Mouse (Mus musculus): ENCODE measurements at regions not wholly inside any gene's neighbourhood (a gene's known extent, or its start where the extent isn't known, plus 50 kb on each side); places are given as distances from the start of the nearest gene placed in this dataset.

GRCm38 (mm10) chr9:84249765-84250164, 324.8 kb downstream of the Bckdhb start:
- Histone ChIP-seq H3K9me3 (ENCODE audit: low read length) (no peaks in the 10 kb centered on the region), H3K27ac (ENCODE audit: low read length) (no peak overlapping the region), H3K4me1 (ENCODE audit: insufficient read depth, low read length) (no peaks in the 10 kb centered on the region), H3K36me3 (ENCODE audit: insufficient read depth, low read length) (no peaks in the 10 kb centered on the region), H3K4me3 (ENCODE audit: low read length) (no peak overlapping the region), H3K4me2 (replicated peaks; ENCODE audit: low read depth, low read length) (no peak overlapping the region), H3K27me3 (ENCODE audit: insufficient read depth, low read length) (no peaks in the 10 kb centered on the region), H3K9ac (replicated peaks; ENCODE audit: low read length) (no peak overlapping the region)
- WGBS: 96% methylated on average over 1 of the region's 1 CpGs
- no peak for ATAC-seq (ENCODE audit: low FRiP score, low TSS enrichment)

- 19% methylated on average over 7 of the region's 7 CpGs for WGBS
- Histone ChIP-seq H3K9ac (replicated peaks; ENCODE audit: low read length) (no peak overlapping the region), H3K27me3 (ENCODE audit: insufficient read depth, low read length) (no peaks in the 10 kb centered on the region), H3K4me2 (replicated peaks; ENCODE audit: low read depth, low read length) (no peak overlapping the region), H3K36me3 (ENCODE audit: insufficient read depth, low read length) (no peaks in the 10 kb centered on the region), H3K4me3 (ENCODE audit: low read length) (no peak overlapping the region), H3K27ac (ENCODE audit: low read length) (no peak overlapping the region), H3K9me3 (ENCODE audit: low read length) (no peaks in the 10 kb centered on the region), H3K4me1 (ENCODE audit: insufficient read depth, low read length) (no peaks in the 10 kb centered on the region)
- ATAC-seq (ENCODE audit: low FRiP score, low TSS enrichment): peak; percentile 84
Measured at GRCm38 (mm10) chr9:84253022-84253991, 328.4 kb downstream of the Bckdhb start.

- ATAC-seq (ENCODE audit: low FRiP score, low TSS enrichment): no peak
- Histone ChIP-seq H3K4me1 (ENCODE audit: insufficient read depth, low read length) (no peaks in the 10 kb centered on the region), H3K9ac (replicated peaks; ENCODE audit: low read length) (no peak overlapping the region), H3K9me3 (ENCODE audit: low read length) (no peaks in the 10 kb centered on the region), H3K4me2 (replicated peaks; ENCODE audit: low read depth, low read length) (no peak overlapping the region), H3K27me3 (ENCODE audit: insufficient read depth, low read length) (no peaks in the 10 kb centered on the region), H3K36me3 (ENCODE audit: insufficient read depth, low read length) (no peaks in the 10 kb centered on the region), H3K27ac (ENCODE audit: low read length) (no peak overlapping the region), H3K4me3 (ENCODE audit: low read length) (no peak overlapping the region)
- WGBS: 63% methylated on average over 1 of the region's 1 CpGs
Measured at GRCm38 (mm10) chr9:84258488-84258887, 333.5 kb downstream of the Bckdhb start.

- Histone ChIP-seq H3K36me3 (ENCODE audit: insufficient read depth, low read length) (no peaks in the 10 kb centered on the region), H3K4me1 (ENCODE audit: insufficient read depth, low read length) (no peaks in the 10 kb centered on the region), H3K27ac (ENCODE audit: low read length) (no peak overlapping the region), H3K9ac (replicated peaks; ENCODE audit: low read length) (no peak overlapping the region), H3K27me3 (ENCODE audit: insufficient read depth, low read length) (no peaks in the 10 kb centered on the region), H3K9me3 (ENCODE audit: low read length) (no peaks in the 10 kb centered on the region), H3K4me3 (ENCODE audit: low read length) (no peak overlapping the region), H3K4me2 (replicated peaks; ENCODE audit: low read depth, low read length) (no peak overlapping the region)
- ATAC-seq (ENCODE audit: low FRiP score, low TSS enrichment): no peak
Measured at GRCm38 (mm10) chr9:84259751-84260150, 334.8 kb downstream of the Bckdhb start.

- peak; percentile 91; the same call in 1 of the 2 replicates for ATAC-seq (ENCODE audit: low FRiP score, low TSS enrichment)
- no peaks in the 10 kb centered on the region for H3K9me3 ChIP-seq (ENCODE audit: low read length)
Measured at GRCm38 (mm10) chr9:84262151-84262550, 337.2 kb downstream of the Bckdhb start.

GRCm38 (mm10) chr9:84266974-84267373, 342.0 kb downstream of the Bckdhb start:
- ATAC-seq (ENCODE audit: low FRiP score, low TSS enrichment): no peak
- Histone ChIP-seq H3K4me1 (ENCODE audit: insufficient read depth, low read length) (no peaks in the 10 kb centered on the region), H3K4me3 (ENCODE audit: low read length) (no peak overlapping the region), H3K36me3 (ENCODE audit: insufficient read depth, low read length) (no peaks in the 10 kb centered on the region), H3K27ac (ENCODE audit: low read length) (no peak overlapping the region), H3K9ac (replicated peaks; ENCODE audit: low read length) (no peak overlapping the region), H3K9me3 (ENCODE audit: low read length) (no peaks in the 10 kb centered on the region), H3K27me3 (ENCODE audit: insufficient read depth, low read length) (no peaks in the 10 kb centered on the region), H3K4me2 (replicated peaks; ENCODE audit: low read depth, low read length) (no peak overlapping the region)
- WGBS: 65% methylated on average over 7 of the region's 7 CpGs

More at GRCm38 (mm10) chr9:84262151-84262550, 337.2 kb downstream of the Bckdhb start:
- Histone ChIP-seq H3K27me3 (ENCODE audit: insufficient read depth, low read length) (no peaks in the 10 kb centered on the region), H3K4me3 (ENCODE audit: low read length) (no peak overlapping the region), H3K4me1 (ENCODE audit: insufficient read depth, low read length) (no peaks in the 10 kb centered on the region), H3K27ac (ENCODE audit: low read length) (no peak overlapping the region), H3K9ac (replicated peaks; ENCODE audit: low read length) (no peak overlapping the region), H3K36me3 (ENCODE audit: insufficient read depth, low read length) (no peaks in the 10 kb centered on the region), H3K4me2 (replicated peaks; ENCODE audit: low read depth, low read length) (no peak overlapping the region)
- 32% methylated on average over 5 of the region's 5 CpGs for WGBS

GRCm38 (mm10) chr9:84274608-84275007, 349.7 kb downstream of the Bckdhb start:
- Histone ChIP-seq H3K4me3 (ENCODE audit: low read length) (no peak overlapping the region), H3K27me3 (ENCODE audit: insufficient read depth, low read length) (no peaks in the 10 kb centered on the region), H3K4me1 (ENCODE audit: insufficient read depth, low read length) (no peaks in the 10 kb centered on the region), H3K27ac (ENCODE audit: low read length) (no peak overlapping the region), H3K9me3 (ENCODE audit: low read length) (no peaks in the 10 kb centered on the region), H3K9ac (replicated peaks; ENCODE audit: low read length) (no peak overlapping the region), H3K36me3 (ENCODE audit: insufficient read depth, low read length) (no peaks in the 10 kb centered on the region), H3K4me2 (replicated peaks; ENCODE audit: low read depth, low read length) (no peak overlapping the region)
- ATAC-seq (ENCODE audit: low FRiP score, low TSS enrichment): no peak
- WGBS: 51% methylated on average over 3 of the region's 3 CpGs

- WGBS: 87% methylated on average over 4 of the region's 4 CpGs
- H3K4me1 ChIP-seq (ENCODE audit: insufficient read depth, low read length): no peaks in the 10 kb centered on the region
- H3K4me2 ChIP-seq (replicated peaks; ENCODE audit: low read depth, low read length): no peak overlapping the region
- ATAC-seq (ENCODE audit: low FRiP score, low TSS enrichment): no peak
- H3K27me3 ChIP-seq (ENCODE audit: insufficient read depth, low read length): no peaks in the 10 kb centered on the region
- no peak overlapping the region for H3K9ac ChIP-seq (replicated peaks; ENCODE audit: low read length)
- no peak overlapping the region for H3K4me3 ChIP-seq (ENCODE audit: low read length)
- H3K27ac ChIP-seq (ENCODE audit: low read length): no peak overlapping the region
- H3K36me3 ChIP-seq (ENCODE audit: insufficient read depth, low read length): no peaks in the 10 kb centered on the region
- H3K9me3 ChIP-seq (ENCODE audit: low read length): no peaks in the 10 kb centered on the region
Measured at GRCm38 (mm10) chr9:84278295-84278694, 353.4 kb downstream of the Bckdhb start.

- Histone ChIP-seq H3K9me3 (ENCODE audit: low read length) (no peaks in the 10 kb centered on the region), H3K36me3 (ENCODE audit: insufficient read depth, low read length) (no peaks in the 10 kb centered on the region), H3K27ac (ENCODE audit: low read length) (no peak overlapping the region), H3K4me3 (ENCODE audit: low read length) (no peak overlapping the region), H3K4me2 (replicated peaks; ENCODE audit: low read depth, low read length) (no peak overlapping the region), H3K27me3 (ENCODE audit: insufficient read depth, low read length) (no peaks in the 10 kb centered on the region), H3K9ac (replicated peaks; ENCODE audit: low read length) (no peak overlapping the region), H3K4me1 (ENCODE audit: insufficient read depth, low read length) (no peaks in the 10 kb centered on the region)
- ATAC-seq (ENCODE audit: low FRiP score, low TSS enrichment): no peak
- 42% methylated on average over 1 of the region's 1 CpGs for WGBS
Measured at GRCm38 (mm10) chr9:84278731-84279130, 353.8 kb downstream of the Bckdhb start.

- no peaks in the 10 kb centered on the region for H3K27me3 ChIP-seq (ENCODE audit: insufficient read depth, low read length)
- no peaks in the 10 kb centered on the region for H3K4me1 ChIP-seq (ENCODE audit: insufficient read depth, low read length)
- ATAC-seq (ENCODE audit: low FRiP score, low TSS enrichment): no peak
- no peak overlapping the region for H3K9ac ChIP-seq (replicated peaks; ENCODE audit: low read length)
- no peak overlapping the region for H3K4me3 ChIP-seq (ENCODE audit: low read length)
- no peak overlapping the region for H3K4me2 ChIP-seq (replicated peaks; ENCODE audit: low read depth, low read length)
- no peaks in the 10 kb centered on the region for H3K36me3 ChIP-seq (ENCODE audit: insufficient read depth, low read length)
- H3K27ac ChIP-seq (ENCODE audit: low read length): no peak overlapping the region
- WGBS: 94% methylated on average over 4 of the region's 4 CpGs
- H3K9me3 ChIP-seq (ENCODE audit: low read length): no peaks in the 10 kb centered on the region
Measured at GRCm38 (mm10) chr9:84280898-84281297, 356.0 kb downstream of the Bckdhb start.
